Mouse (Mus musculus) bone marrow macrophage, adult 2 months (primary cell): ENCODE data around the gene Obsl1. TPM values are rescaled to one million over a fixed set of nuclear protein-coding genes. Genes with fewer than 3 reads are reported as not detected.

ENCODE experiments used
- H3K27ac ChIP-seq: 2 replicates; pipeline ENCODE4 v1.5.1; 2012; ENCODE audit warnings: low read depth, low read length; ENCODE audit not compliant: insufficient read depth
- H3K4me1 ChIP-seq: 2 replicates; pipeline ENCODE4 v1.6.1; 2012; ENCODE audit warnings: low read length; ENCODE audit not compliant: control insufficient read depth, insufficient read depth
- H3K4me3 ChIP-seq: 2 replicates; pipeline ENCODE4 v1.5.1; 2012; ENCODE audit warnings: mild to moderate bottlenecking, low read length, moderate library complexity; ENCODE audit not compliant: insufficient read depth
- CTCF ChIP-seq: IDR thresholded peaks from 2 replicates; pipeline ENCODE4 v1.5.1; 2012; ENCODE audit warnings: low read depth, mild to moderate bottlenecking, low read length, moderate library complexity
- POLR2A ChIP-seq: IDR thresholded peaks from 2 replicates; pipeline ENCODE4 v1.6.1; 2012; ENCODE audit warnings: mild to moderate bottlenecking, low read depth, low read length, borderline replicate concordance
- polyA plus RNA-seq: library from polyadenylated mRNA; stranded (reverse); fragments of >200 nt; gene quantifications from 2 replicates; pipeline ENCODE4 v1.2.4, GENCODE M21; 2012; ENCODE audit not compliant: missing spikeins, insufficient read depth, insufficient read length

Obsl1 gene
- polyA plus RNA-seq, 1 experiment = not detected

GRCm38 (mm10) chr1:75503651-75503980 is 2.6 kb downstream of the Obsl1 start:
- no peak overlapping the region for H3K4me3 ChIP-seq
- no peaks in the 10 kb centered on the region for H3K4me1 ChIP-seq
- TF ChIP-seq POLR2A (no peak), CTCF (no peak)
- H3K27ac ChIP-seq = no peak overlapping the region

GRCm38 (mm10) chr1:75502945-75503650 is 3.2 kb downstream of the Obsl1 start:
- Histone ChIP-seq H3K4me3 (no peak overlapping the region), H3K27ac (no peak overlapping the region), H3K4me1 (no peaks in the 10 kb centered on the region)
- no peak for TF ChIP-seq POLR2A
- no peak for TF ChIP-seq CTCF

- TF ChIP-seq POLR2A (no peak), CTCF (no peak)
- Histone ChIP-seq H3K4me1 (no peaks in the 10 kb centered on the region), H3K4me3 (no peak overlapping the region), H3K27ac (no peak overlapping the region)
Observed at GRCm38 (mm10) chr1:75501905-75502304, 4.3 kb downstream of the Obsl1 start.

GRCm38 (mm10) chr1:75499441-75499840 is 6.8 kb downstream of the Obsl1 start:
- no peak for TF ChIP-seq CTCF
- TF ChIP-seq POLR2A = no peak
- H3K4me3 ChIP-seq = no peak overlapping the region
- H3K4me1 ChIP-seq = no peaks in the 10 kb centered on the region
- no peak overlapping the region for H3K27ac ChIP-seq

- H3K27ac ChIP-seq = no peak overlapping the region
Observed at GRCm38 (mm10) chr1:75498897-75499296, 7.4 kb downstream of the Obsl1 start.

DNA sequence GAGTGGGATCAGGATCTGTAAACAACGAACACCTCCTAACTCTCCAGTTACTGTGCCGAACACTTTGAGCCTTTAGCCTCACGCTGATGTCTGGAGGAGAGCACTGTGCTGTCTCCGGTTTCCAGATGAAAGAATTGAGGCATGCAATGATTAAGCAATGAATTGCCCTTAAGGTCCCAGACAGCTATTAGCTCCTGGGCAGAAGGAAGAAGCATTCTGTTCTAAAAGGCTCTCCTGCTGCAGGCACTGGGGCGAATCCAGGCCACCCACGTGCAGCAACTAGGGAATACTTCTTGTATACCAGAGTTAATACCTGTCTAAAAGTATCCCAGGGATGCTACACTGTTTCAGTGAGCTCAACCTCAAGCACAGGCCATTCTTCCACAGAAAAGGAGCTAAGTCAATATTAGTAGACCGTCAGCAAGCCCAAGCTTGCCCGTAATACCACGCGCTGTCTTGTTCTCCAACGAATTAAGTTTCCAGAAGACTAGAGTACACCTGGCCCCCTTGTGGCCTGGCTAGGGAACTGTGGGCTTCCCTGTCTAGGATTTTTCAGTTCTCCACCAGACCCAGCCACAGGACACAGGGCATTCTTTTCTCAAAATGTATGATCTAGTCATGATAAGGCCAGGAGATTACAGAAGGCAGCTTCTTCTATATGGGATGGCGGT is 11.2 kb downstream of the Obsl1 start:
- H3K4me1 ChIP-seq = no peaks in the 10 kb centered on the region
- H3K4me3 ChIP-seq = no peak overlapping the region
- H3K27ac ChIP-seq = no peak overlapping the region
- TF ChIP-seq CTCF = peak; percentile 36; the same call in 1 of the 2 replicates
- no peak for TF ChIP-seq POLR2A

More at GRCm38 (mm10) chr1:75498897-75499296, 7.4 kb downstream of the Obsl1 start:
- TF ChIP-seq CTCF (no peak), POLR2A (no peak)
- Histone ChIP-seq H3K4me1 (no peaks in the 10 kb centered on the region), H3K4me3 (no peak overlapping the region)

DNA sequence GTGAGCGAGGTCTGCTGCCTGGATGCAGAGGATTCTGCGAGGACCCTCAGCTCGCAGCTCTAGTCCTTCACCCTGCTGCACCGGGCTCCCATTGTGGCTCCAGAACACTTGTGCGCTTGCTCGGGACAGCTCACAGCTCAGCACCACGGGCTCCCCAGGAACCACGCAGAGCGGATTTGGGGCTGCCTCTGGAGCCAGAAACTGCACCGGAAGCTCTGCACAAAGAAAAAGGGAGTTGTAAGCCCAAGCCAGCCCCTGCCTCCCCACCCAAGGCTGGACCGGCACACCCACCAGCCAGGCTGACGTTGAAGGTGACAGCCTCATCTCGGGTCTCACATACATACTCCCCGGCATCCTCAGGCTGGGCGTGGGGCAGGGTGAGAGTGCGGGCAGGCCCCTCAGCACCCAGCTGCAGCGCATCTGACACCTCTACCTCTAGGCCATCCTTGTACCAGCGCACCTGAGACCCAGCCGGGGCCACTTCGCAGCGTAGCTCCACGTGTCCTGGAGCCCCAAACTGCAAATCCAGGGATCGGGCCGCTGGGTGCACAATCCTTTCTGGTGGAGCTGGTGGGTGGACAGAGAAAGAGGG is 13.6 kb downstream of the Obsl1 start:
- Histone ChIP-seq H3K4me1 (no peaks in the 10 kb centered on the region), H3K4me3 (no peak overlapping the region), H3K27ac (no peak overlapping the region)
- TF ChIP-seq CTCF (no peak), POLR2A (no peak)

DNA sequence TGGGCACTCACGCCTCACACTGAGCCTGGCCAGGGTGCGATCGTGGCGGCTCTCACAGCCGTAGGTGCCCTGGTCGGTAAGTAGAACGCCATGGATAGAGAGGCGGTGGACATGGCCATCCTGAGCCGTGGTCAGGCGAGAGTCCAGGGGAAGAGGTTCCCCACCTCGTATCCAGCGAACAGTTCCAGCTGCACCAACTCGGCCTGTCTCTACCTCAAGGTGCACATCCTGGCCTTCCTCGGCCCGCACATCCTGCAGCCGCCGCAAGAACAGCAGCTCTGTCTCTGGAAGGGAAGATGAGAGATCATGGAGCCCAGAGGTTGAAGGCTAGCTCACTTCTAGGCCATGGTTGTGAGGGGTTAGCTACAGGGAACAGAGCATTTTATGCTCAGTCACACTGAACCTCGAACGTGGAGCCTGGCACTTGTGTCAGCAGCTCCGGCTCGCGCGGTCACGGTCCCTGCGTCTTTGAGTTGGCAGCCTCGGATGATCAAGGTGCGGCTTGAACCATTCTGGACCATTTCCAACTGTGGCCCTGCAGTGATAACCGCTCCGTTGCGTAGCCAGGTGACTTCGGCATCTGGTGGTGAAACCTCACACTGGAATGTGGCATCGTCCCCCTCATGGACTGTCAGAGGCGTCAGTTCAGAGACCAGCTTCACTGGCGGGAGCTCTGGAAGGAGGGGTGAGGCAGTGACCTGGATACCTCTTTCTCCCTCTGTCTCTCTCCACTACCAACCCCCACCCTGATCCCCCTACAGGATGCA is 15.3 kb downstream of the Obsl1 start:
- no peak overlapping the region for H3K4me3 ChIP-seq
- H3K27ac ChIP-seq = no peak overlapping the region
- H3K4me1 ChIP-seq = no peaks in the 10 kb centered on the region
- no peak for TF ChIP-seq POLR2A
- no peak for TF ChIP-seq CTCF

DNA sequence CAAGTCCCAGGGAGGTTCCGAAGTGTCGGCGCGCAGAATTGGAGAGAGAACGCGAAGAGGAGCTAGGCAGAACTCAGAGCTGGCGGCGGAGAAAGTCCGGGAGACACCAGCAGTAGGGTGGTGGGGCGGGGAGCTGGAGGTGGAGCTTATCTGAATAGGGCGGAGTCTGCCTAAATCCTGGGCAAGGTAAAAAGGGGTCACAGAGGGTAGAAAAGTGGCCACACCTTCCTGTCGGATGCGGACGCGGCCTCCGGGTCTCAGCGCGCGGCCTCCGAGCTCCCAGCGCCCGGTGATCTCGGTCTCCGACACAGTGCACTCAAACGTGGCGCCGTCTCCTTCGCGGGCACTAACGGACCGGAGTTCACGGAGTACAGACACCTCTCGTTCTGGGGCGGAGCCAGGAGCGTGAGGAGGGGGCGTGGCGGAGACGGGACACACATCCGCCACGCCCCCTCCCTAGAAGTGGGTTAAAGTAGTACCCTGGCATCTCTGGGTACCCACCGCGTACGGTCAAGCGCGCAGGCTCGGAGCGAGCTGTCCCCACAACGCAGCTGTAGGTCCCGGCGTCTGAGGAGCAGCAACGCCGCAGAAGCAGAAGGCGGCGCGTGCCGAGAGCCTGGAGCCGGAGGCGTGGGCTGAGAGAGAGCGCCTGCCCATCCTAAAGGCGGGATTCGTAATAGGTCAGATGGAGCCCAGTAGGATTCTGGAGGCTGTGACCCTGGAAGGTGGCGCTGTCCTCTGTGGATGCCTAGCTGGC is 18.7 kb downstream of the Obsl1 start:
- no peaks in the 10 kb centered on the region for H3K4me1 ChIP-seq
- peak overlapping the region; percentile 8 for H3K4me3 ChIP-seq
- no peak overlapping the region for H3K27ac ChIP-seq
- TF ChIP-seq CTCF (no peak), POLR2A (no peak)

GRCm38 (mm10) chr1:75487040-75487404 is 19.2 kb downstream of the Obsl1 start:
- Histone ChIP-seq H3K4me1 (no peaks in the 10 kb centered on the region), H3K27ac (no peak overlapping the region), H3K4me3 (peak overlapping the region; percentile 8; the same call in 1 of the 2 replicates)
- TF ChIP-seq CTCF (no peak), POLR2A (no peak)
